Mouse (Mus musculus) ovary, postnatal 36 days (tissue): ENCODE results near the gene Disp1.

ENCODE experiments used
- DNase-seq: peaks from one replicate; pipeline ENCODE4 v3.0.0; 2022; ENCODE audit warnings: low spot score, mixed read lengths

The Disp1 gene

GRCm38 (mm10) chr1:183039881-183040708, 181.2 kb downstream of the Disp1 start:
- no peak for DNase-seq

GRCm38 (mm10) chr1:183039404-183039803, 181.9 kb downstream of the Disp1 start:
- no peak for DNase-seq
